Comparison of ENCODE assay signal across 8 mouse cellular contexts in genomic region chr4:133096671-133097070, GRCm38 (mm10). TPM values are rescaled to one million over a fixed set of nuclear protein-coding genes. Genes with fewer than 3 reads are reported as not detected.
DNase-seq lines count a peak whose midpoint lies in the region; ATAC-seq and TF ChIP-seq lines count a peak whose summit lies in the region.
"Not testable (repeated sequence)": the region's sequence is repeated elsewhere in the genome, so short reads cannot be mapped to it uniquely, and the experiment has no call there.

No protein-coding gene starts in this region.

- TF ChIP-seq CTCF in bone marrow, adult 2 months (IDR thresholded peaks at IDR 0.05; ENCODE audit: control insufficient read depth, insufficient read depth, low read length); layer of hippocampus, adult 2 months (conservative IDR thresholded peaks at IDR 0.05); liver, embryonic 14.5 days (IDR thresholded peaks at IDR 0.05; ENCODE audit: low read depth); small intestine, adult 2 months (IDR thresholded peaks at IDR 0.05; ENCODE audit: extremely low read depth, insufficient read length, insufficient replicate concordance, low read depth, low read length): not testable (repeated sequence)

- peaks cover 40% of the 10 kb centered on the region for H3K27me3 ChIP-seq in forebrain, embryonic 10.5 days (ENCODE audit: poor library complexity, severe bottlenecking)
- H3K27me3 ChIP-seq in heart, embryonic 12.5 days (replicated peaks); hindbrain, embryonic 16.5 days (replicated peaks; ENCODE audit: control insufficient read depth, insufficient read depth, low read length); small intestine, adult 2 months (ENCODE audit: control insufficient read depth, insufficient read depth, low read length): not testable (repeated sequence)
- peaks cover 37% of the 10 kb centered on the region for H3K27me3 ChIP-seq in liver, embryonic 14.5 days (ENCODE audit: control insufficient read depth, insufficient read depth, low read length)
- peaks cover 20% of the 10 kb centered on the region for H3K27me3 ChIP-seq in midbrain, embryonic 12.5 days

- not testable (repeated sequence) for H3K4me1 ChIP-seq in bone marrow, adult 2 months (ENCODE audit: control insufficient read depth, insufficient read depth, low read length)
- H3K4me1 ChIP-seq in forebrain, embryonic 10.5 days, result peaks cover 38% of the 10 kb centered on the region
- H3K4me1 ChIP-seq in heart, embryonic 12.5 days (replicated peaks), result peaks cover 42% of the 10 kb centered on the region
- H3K4me1 ChIP-seq in hindbrain, embryonic 16.5 days (ENCODE audit: control insufficient read depth, insufficient read depth, low read depth, low read length), result peaks cover 37% of the 10 kb centered on the region
- H3K4me1 ChIP-seq in liver, embryonic 14.5 days (replicated peaks; ENCODE audit: control insufficient read depth in 2 of 2, insufficient read depth in 2 of 2, low read length in 1 of 2), result peaks cover 0 to 12% of the 10 kb centered on the region in 2 experiments; a peak in 3 of 4 replicates
- peaks cover 37% of the 10 kb centered on the region for H3K4me1 ChIP-seq in midbrain, embryonic 12.5 days
- peaks cover 29% of the 10 kb centered on the region for H3K4me1 ChIP-seq in small intestine, adult 2 months (ENCODE audit: control insufficient read depth, insufficient read depth, insufficient read length, low read length)

- not testable (repeated sequence) for H3K9me3 ChIP-seq in forebrain, embryonic 10.5 days; heart, embryonic 12.5 days (replicated peaks); hindbrain, embryonic 16.5 days (ENCODE audit: control insufficient read depth, low read length); liver, embryonic 14.5 days (ENCODE audit: control insufficient read depth, low read length); midbrain, embryonic 12.5 days

- peak overlapping the region; percentile 65 for H3K4me3 ChIP-seq in bone marrow, adult 2 months (replicated peaks; ENCODE audit: control insufficient read depth, low read depth, low read length)
- H3K4me3 ChIP-seq in forebrain, embryonic 10.5 days, result peak overlapping the region; percentile 43
- peak overlapping the region; percentile 44 for H3K4me3 ChIP-seq in heart, embryonic 12.5 days
- H3K4me3 ChIP-seq in hindbrain, embryonic 16.5 days (ENCODE audit: low read length), result peak overlapping the region; percentile 29
- H3K4me3 ChIP-seq in layer of hippocampus, adult 2 months, result peak overlapping the region; percentile 54
- H3K4me3 ChIP-seq in liver, embryonic 14.5 days (ENCODE audit: insufficient read depth in 1 of 2, low read depth in 2 of 2, low read length in 2 of 2), result peak overlapping the region; percentile 41 to 70
- peak overlapping the region; percentile 30 for H3K4me3 ChIP-seq in midbrain, embryonic 12.5 days
- H3K4me3 ChIP-seq in small intestine, adult 2 months (ENCODE audit: low read depth, low read length), result peak overlapping the region; percentile 52

- H3K4me2 ChIP-seq in heart, embryonic 12.5 days; hindbrain, embryonic 16.5 days (ENCODE audit: low read length); liver, embryonic 14.5 days (ENCODE audit: low read depth): not testable (repeated sequence)
- H3K4me2 ChIP-seq in midbrain, embryonic 12.5 days (replicated peaks), result peak overlapping the region; percentile 33; the same call in 1 of the 2 replicates

- 0% methylated on average over 13 of the region's 26 CpGs for WGBS in bone marrow, adult 2 months
- WGBS in forebrain, embryonic 10.5 days, result 0% methylated on average over 15 of the region's 26 CpGs
- WGBS in heart, embryonic 12.5 days, result under 1% methylated on average over 12 of the region's 26 CpGs
- WGBS in hindbrain, embryonic 16.5 days, result 0% methylated on average over 11 of the region's 26 CpGs
- under 1% methylated on average over 11 of the region's 26 CpGs for WGBS in liver, embryonic 14.5 days (ENCODE audit: insufficient replicate concordance)
- 0% methylated on average over 11 of the region's 26 CpGs for WGBS in midbrain, embryonic 12.5 days
- 0% methylated on average over 15 of the region's 26 CpGs for WGBS in small intestine, adult 2 months

- H3K36me3 ChIP-seq in forebrain, embryonic 10.5 days (replicated peaks); heart, embryonic 12.5 days; hindbrain, embryonic 16.5 days (ENCODE audit: control insufficient read depth, insufficient read depth, low read length); liver, embryonic 14.5 days (replicated peaks; ENCODE audit: control insufficient read depth, insufficient read depth, low read depth); midbrain, embryonic 12.5 days; small intestine, adult 2 months (ENCODE audit: control insufficient read depth, insufficient read depth, low read length): not testable (repeated sequence)

- not testable (repeated sequence) for H3K9ac ChIP-seq in heart, embryonic 12.5 days; hindbrain, embryonic 16.5 days (ENCODE audit: low read depth, low read length); liver, embryonic 14.5 days (replicated peaks); midbrain, embryonic 12.5 days (replicated peaks)

- not testable (repeated sequence) for DNase-seq in forebrain, embryonic 10.5 days (ENCODE audit: extremely low spot score, low spot score); layer of hippocampus, adult 2 months (ENCODE audit: low spot score in 2 of 2); liver, embryonic 14.5 days (ENCODE audit: low read depth in 3 of 3, low spot score in 3 of 3)

- ATAC-seq in heart, embryonic 12.5 days (ENCODE audit: insufficient number of reproducible peaks, low FRiP score); hindbrain, embryonic 16.5 days; liver, embryonic 14.5 days (ENCODE audit: insufficient read depth); midbrain, embryonic 12.5 days (ENCODE audit: low FRiP score, low read depth): not testable (repeated sequence)

- TF ChIP-seq EP300 in liver, embryonic 14.5 days (IDR thresholded peaks at IDR 0.05; ENCODE audit: low read depth), result not testable (repeated sequence)

- not testable (repeated sequence) for TF ChIP-seq POLR2A in bone marrow, adult 2 months (IDR thresholded peaks at IDR 0.05; ENCODE audit: borderline replicate concordance, control insufficient read depth, low read depth, low read length); small intestine, adult 2 months (IDR thresholded peaks at IDR 0.05; ENCODE audit: low read depth, low read length)

- H3K27ac ChIP-seq in bone marrow, adult 2 months (ENCODE audit: control insufficient read depth, insufficient read depth, low read depth, low read length, poor library complexity); forebrain, embryonic 10.5 days; heart, embryonic 12.5 days (ENCODE audit: poor library complexity, severe bottlenecking); hindbrain, embryonic 16.5 days (ENCODE audit: low read depth, low read length); liver, embryonic 14.5 days; midbrain, embryonic 12.5 days (replicated peaks): not testable (repeated sequence)
- H3K27ac ChIP-seq in layer of hippocampus, adult 2 months, result peak overlapping the region; percentile 83; the same call in 1 of the 2 replicates
- peak overlapping the region; percentile 87; the same call in 1 of the 2 replicates for H3K27ac ChIP-seq in small intestine, adult 2 months (ENCODE audit: insufficient read depth, low read depth, low read length)

RNA-seq across cellular contexts. Expression of gene Wasf2, which starts 33.6 kb away (rescaled TPM):
- polyA plus RNA-seq in bone marrow, adult 2 months (2011; ENCODE audit: insufficient read depth, insufficient read length, low replicate concordance, missing spikeins), result 31.9 and 56.6 TPM in 2 replicates
- polyA plus RNA-seq in forebrain, embryonic 10.5 days (2016; fragmentation: Nextera tagmentation; extraction: Ambion mirVana), result 47.4 and 49.1 TPM in 2 replicates
- 68.5 and 70.1 TPM in 2 replicates for polyA plus RNA-seq in heart, embryonic 12.5 days (2016; fragmentation: Nextera tagmentation; extraction: Ambion mirVana)
- 22.7 and 23.2 TPM in 2 replicates for polyA plus RNA-seq in hindbrain, embryonic 16.5 days (2015; fragmentation: Nextera tagmentation; extraction: Ambion mirVana)
- 10 to 100 TPM; 32.0 to 33.1 TPM for total RNA-seq in layer of hippocampus, adult 2 months (2021)
- 11.4 and 12.0 TPM in 2 replicates for polyA plus RNA-seq in liver, embryonic 14.5 days (2012; rRNA removed)
- 31.4 and 33.9 TPM in 2 replicates for polyA plus RNA-seq in liver, embryonic 14.5 days (2014; fragmentation: Nextera tagmentation; extraction: Ambion mirVana)
- 43.5 and 50.0 TPM in 2 replicates for polyA plus RNA-seq in midbrain, embryonic 12.5 days (2016; fragmentation: Nextera tagmentation; extraction: Ambion mirVana)
- polyA plus RNA-seq in small intestine, adult 2 months (2012; rRNA removed), result 37.6 and 97.6 TPM in 2 replicates
